Mouse (Mus musculus) E14TG2a.4 (cell line): ENCODE measurements around the gene Ncmap.

ENCODE experiments used
- CTCF ChIP-seq: conservative IDR thresholded peaks from 2 replicates; pipeline ENCODE4 v1.5.1; 2014; ENCODE audit warnings: low read length
- POU5F1 ChIP-seq: IDR thresholded peaks from 2 replicates; pipeline ENCODE4 v1.6.1; 2014; ENCODE audit warnings: low read length, borderline replicate concordance

GRCm38 (mm10) chr4:135429990-135430760 lies 32.1 kb upstream of the Ncmap start:
- TF ChIP-seq CTCF: no peak
- TF ChIP-seq POU5F1: no peak
